Mouse (Mus musculus) E14TG2a.4 (cell line): ENCODE data around the gene Olfr659.

Source experiments
- CTCF ChIP-seq: conservative IDR thresholded peaks from 2 replicates; pipeline ENCODE4 v1.5.1; 2014; ENCODE audit warnings: low read length
- NANOG ChIP-seq: IDR thresholded peaks from 2 replicates; pipeline ENCODE4 v1.6.1; 2014; ENCODE audit warnings: borderline replicate concordance, low read length, mixed read lengths
- POU5F1 ChIP-seq: IDR thresholded peaks from 2 replicates; pipeline ENCODE4 v1.6.1; 2014; ENCODE audit warnings: low read length, borderline replicate concordance

DNA sequence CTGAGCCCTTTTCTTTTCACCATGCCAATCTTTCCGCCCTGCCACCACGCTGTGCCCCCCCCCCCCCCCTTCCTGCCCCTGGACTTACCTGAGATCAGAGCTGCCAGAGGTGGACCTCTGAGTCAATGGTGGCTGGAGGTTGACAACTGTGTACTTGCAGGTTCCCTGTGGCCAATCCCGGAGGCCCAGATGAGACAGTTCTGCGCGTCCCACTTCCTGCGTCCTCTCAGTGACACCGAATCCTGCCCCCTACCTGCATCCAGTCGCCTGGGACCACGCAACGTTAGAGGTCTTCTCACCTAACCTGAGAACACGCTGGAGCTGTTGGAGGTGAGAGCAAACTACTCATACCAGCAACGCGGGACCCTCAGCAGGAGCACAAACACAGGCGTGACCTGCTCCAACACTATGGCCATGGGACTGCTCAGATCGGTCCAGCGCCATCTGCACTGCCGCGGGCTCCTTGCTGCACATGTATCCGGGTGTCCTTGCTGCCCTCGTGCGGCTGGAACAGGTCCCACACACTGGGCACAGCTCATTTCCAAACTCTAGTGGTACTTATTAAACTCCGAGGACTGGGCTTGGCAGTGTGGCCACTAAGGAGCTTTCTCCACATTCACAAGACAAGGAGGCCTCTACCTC lies 19.6 kb upstream of the Olfr659 start, which contains the start of gene Olfr658:
- TF ChIP-seq CTCF, result peak; percentile 23; the same call in 1 of the 2 replicates
- TF ChIP-seq NANOG, result no peak
- no peak for TF ChIP-seq POU5F1
